Mouse (Mus musculus): ENCODE data around the gene Mcm2.

DNA sequence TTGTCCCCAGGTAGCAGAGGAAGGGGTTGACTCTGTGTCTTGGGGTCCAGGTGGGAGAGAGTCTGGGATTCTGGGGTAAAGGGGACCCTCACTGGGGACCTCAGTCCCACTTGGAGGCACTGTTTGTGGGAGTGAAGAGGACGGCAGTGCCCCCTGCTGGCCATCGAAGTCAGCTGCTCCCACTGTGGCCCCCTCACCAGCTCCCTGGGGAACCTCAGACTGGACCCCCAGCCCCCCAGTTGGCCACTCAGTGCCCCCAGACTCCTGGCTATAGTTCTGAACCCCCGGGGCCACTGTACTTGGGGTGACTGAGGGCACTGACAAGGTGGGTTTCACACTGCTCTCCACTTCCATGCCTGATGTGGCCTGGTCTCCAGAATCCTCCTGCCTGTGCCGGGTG, 49.3 kb downstream of the Mcm2 start:
- no peak for TF ChIP-seq GATA1 (IDR thresholded peaks at IDR 0.05; ENCODE audit: borderline replicate concordance, low read length)
- no peak for TF ChIP-seq FLI1 (IDR thresholded peaks at IDR 0.05; ENCODE audit: low read length)
